Mouse (Mus musculus): ENCODE measurements around the gene Slc27a3.

GRCm38 (mm10) chr3:90391941-90392340, 2.2 kb upstream of the Slc27a3 start:
- TF ChIP-seq CTCF (IDR thresholded peaks at IDR 0.05; ENCODE audit: borderline replicate concordance, extremely low read depth, insufficient read depth, insufficient read length) (no peak), POLR2A (IDR thresholded peaks at IDR 0.05; ENCODE audit: borderline replicate concordance, extremely low read depth, insufficient read depth, insufficient read length, poor library complexity, severe bottlenecking) (no peak)

Measured in brain, embryonic 14.5 days (tissue).